Mouse (Mus musculus) CH12.LX (cell line): ENCODE results near the gene Gm20388. TPM values are rescaled to one million over a fixed set of nuclear protein-coding genes. Genes with fewer than 3 reads are reported as not detected.

Experiments
- DNase-seq: peaks from one replicate; pipeline ENCODE4 v3.0.0-alpha.2; 2013; ENCODE audit errors: extremely low read depth
- H3K27ac ChIP-seq: 2 replicates; pipeline ENCODE4 v1.5.1; 2012; ENCODE audit warnings: low read depth, mild to moderate bottlenecking, control low read depth, moderate library complexity; ENCODE audit not compliant: insufficient read depth
- H3K27me3 ChIP-seq: replicated peaks from 2 replicates; pipeline ENCODE3; 2012; ENCODE audit warnings: inconsistent platforms
- H3K36me3 ChIP-seq, 2 experiments: replicated peaks in 1 of 2; 2 replicates each; pipeline versions ENCODE3 to v1.6.1; 2012; ENCODE audit warnings: inconsistent platforms in 1 of 2, low read length in 1 of 2, mild to moderate bottlenecking in 1 of 2, mixed read lengths in 1 of 2, moderate library complexity in 1 of 2; ENCODE audit not compliant: control insufficient read depth in 1 of 2, insufficient read depth in 1 of 2
- H3K4me1 ChIP-seq, 2 experiments: 2 replicates each; pipeline ENCODE4 v1.6.1; 2012; ENCODE audit warnings: inconsistent platforms in 1 of 2, moderate library complexity in 1 of 2; ENCODE audit not compliant: insufficient read depth in 2 of 2, control insufficient read depth in 1 of 2
- H3K4me2 ChIP-seq: 2 replicates; pipeline ENCODE4 v1.6.1; 2012; ENCODE audit warnings: low read depth, mild to moderate bottlenecking, control low read depth; ENCODE audit not compliant: poor library complexity, insufficient read depth, severe bottlenecking
- H3K4me3 ChIP-seq, 3 experiments: fragments of 150-350 bp in 1 of 3; sonication (generic) in 1 of 3; replicated peaks in 1 of 3; 2 replicates each; pipeline versions ENCODE3 to v1.5.1; 2011 to 2012; ENCODE audit warnings: low read depth in 2 of 3, low read length in 2 of 3, mild to moderate bottlenecking in 2 of 3, moderate library complexity in 2 of 3, control low read depth in 1 of 3, improper control_type of control experiment in 1 of 3, inconsistent platforms in 1 of 3, mixed read lengths in 1 of 3; ENCODE audit not compliant: poor library complexity in 1 of 3
- H3K79me2 ChIP-seq: replicated peaks from 2 replicates; pipeline ENCODE4 v1.6.1; 2012; ENCODE audit warnings: mild to moderate bottlenecking, moderate library complexity; ENCODE audit not compliant: control insufficient read depth, poor library complexity, insufficient read depth, severe bottlenecking; ENCODE audit errors: extremely low read depth
- H3K9ac ChIP-seq: 2 replicates; pipeline ENCODE4 v1.6.1; 2012; ENCODE audit warnings: low read depth, mild to moderate bottlenecking, control low read depth, moderate library complexity; ENCODE audit not compliant: insufficient read depth
- H3K9me3 ChIP-seq: replicated peaks from 2 replicates; pipeline ENCODE3; 2012; ENCODE audit warnings: low read length, inconsistent platforms, mixed read lengths
- BHLHE40 ChIP-seq: IDR thresholded peaks from 2 replicates; pipeline ENCODE4 v1.6.1; 2011; ENCODE audit warnings: mild to moderate bottlenecking, low read depth, low read length, improper control_type of control experiment
- CTCF ChIP-seq, 2 experiments: IDR thresholded peaks in 1 of 2; conservative IDR thresholded peaks in 1 of 2; 2 replicates each; pipeline ENCODE4 v1.5.1; 2011 to 2012; ENCODE audit warnings: low read depth in 2 of 2, low read length in 2 of 2, improper control_type of control experiment in 1 of 2, inconsistent platforms in 1 of 2, mild to moderate bottlenecking in 1 of 2, moderate library complexity in 1 of 2
- E2F4 ChIP-seq: IDR thresholded peaks from 2 replicates; pipeline ENCODE4 v1.6.1; 2011; ENCODE audit warnings: low read depth, low read length, improper control_type of control experiment; ENCODE audit not compliant: insufficient replicate concordance
- ELF1 ChIP-seq: IDR thresholded peaks from 2 replicates; pipeline ENCODE4 v1.6.1; 2014; ENCODE audit warnings: low read depth, mild to moderate bottlenecking, inconsistent platforms, low read length, improper control_type of control experiment
- GABPA ChIP-seq: IDR thresholded peaks from 2 replicates; pipeline ENCODE4 v1.6.1; 2012; ENCODE audit warnings: low read depth, low read length, improper control_type of control experiment, inconsistent platforms; ENCODE audit not compliant: insufficient replicate concordance
- IRF4 ChIP-seq: IDR thresholded peaks from 2 replicates; pipeline ENCODE4 v1.6.1; 2014; ENCODE audit warnings: low read depth, mild to moderate bottlenecking, inconsistent platforms, low read length, improper control_type of control experiment
- JUN ChIP-seq: IDR thresholded peaks from 2 replicates; pipeline ENCODE4 v1.6.1; 2011; ENCODE audit warnings: low read depth, mild to moderate bottlenecking, low read length, improper control_type of control experiment, moderate library complexity; ENCODE audit not compliant: insufficient read depth
- MAFK ChIP-seq: IDR thresholded peaks from 2 replicates; pipeline ENCODE4 v1.6.1; 2011; ENCODE audit warnings: low read length, improper control_type of control experiment; ENCODE audit not compliant: insufficient replicate concordance
- MAX ChIP-seq: IDR thresholded peaks from 2 replicates; pipeline ENCODE4 v1.6.1; 2011; ENCODE audit warnings: low read length, improper control_type of control experiment
- PAX5 ChIP-seq: IDR thresholded peaks from 2 replicates; pipeline ENCODE4 v1.6.1; 2012; ENCODE audit warnings: low read length, inconsistent platforms, mixed read lengths
- POLR2A ChIP-seq: IDR thresholded peaks from 2 replicates; pipeline ENCODE4 v1.6.1; 2011; ENCODE audit warnings: low read depth, mild to moderate bottlenecking, improper control_type of control experiment, low read length
- RAD21 ChIP-seq: IDR thresholded peaks from 2 replicates; pipeline ENCODE4 v1.6.1; 2011; ENCODE audit warnings: low read depth, mild to moderate bottlenecking, low read length, improper control_type of control experiment, moderate library complexity
- RCOR1 ChIP-seq: conservative IDR thresholded peaks from 2 replicates; pipeline ENCODE4 v1.6.1; 2012; ENCODE audit warnings: low read depth, mild to moderate bottlenecking, inconsistent platforms, low read length, improper control_type of control experiment
- SMC3 ChIP-seq: IDR thresholded peaks from 2 replicates; pipeline ENCODE4 v1.6.1; 2011; ENCODE audit warnings: low read depth, low read length, improper control_type of control experiment
- TBP ChIP-seq: conservative IDR thresholded peaks from 2 replicates; pipeline ENCODE4 v1.6.1; 2011; ENCODE audit warnings: low read depth, low read length, improper control_type of control experiment
- TCF12 ChIP-seq: IDR thresholded peaks from 2 replicates; pipeline ENCODE4 v1.6.1; 2014; ENCODE audit warnings: low read depth, mild to moderate bottlenecking, inconsistent platforms, low read length, improper control_type of control experiment
- UBTF ChIP-seq: IDR thresholded peaks from 2 replicates; pipeline ENCODE4 v1.6.1; 2012; ENCODE audit warnings: low read depth, mild to moderate bottlenecking, inconsistent platforms, low read length, improper control_type of control experiment, moderate library complexity
- USF1 ChIP-seq: IDR thresholded peaks from 2 replicates; pipeline ENCODE4 v1.6.1; 2014; ENCODE audit warnings: low read depth, mild to moderate bottlenecking, inconsistent platforms, low read length, improper control_type of control experiment
- USF2 ChIP-seq: conservative IDR thresholded peaks from 2 replicates; pipeline ENCODE4 v1.6.1; 2011; ENCODE audit warnings: low read depth, low read length, improper control_type of control experiment
- ZC3H11A ChIP-seq: IDR thresholded peaks from 2 replicates; pipeline ENCODE4 v1.6.1; 2012; ENCODE audit warnings: low read depth, mild to moderate bottlenecking, inconsistent platforms, low read length, improper control_type of control experiment
- ZKSCAN1 ChIP-seq: IDR thresholded peaks from 2 replicates; pipeline ENCODE4 v1.6.1; 2012; ENCODE audit warnings: low read depth, inconsistent platforms, low read length, improper control_type of control experiment, borderline replicate concordance
- ZMIZ1 ChIP-seq: IDR thresholded peaks from 2 replicates; pipeline ENCODE4 v1.6.1; 2012; ENCODE audit warnings: low read depth, mild to moderate bottlenecking, inconsistent platforms, low read length, improper control_type of control experiment
- ZNF384 ChIP-seq: IDR thresholded peaks from 2 replicates; pipeline ENCODE4 v1.6.1; 2012; ENCODE audit warnings: low read depth, low read length, improper control_type of control experiment, inconsistent platforms
- dilution Hi-C: fragments of 300-500 bp; cut with MboI; formaldehyde crosslinking; loops from 2 replicates; pipeline ENCODE4 v1.14.3; 2020; ENCODE audit warnings: low sequenced_read_pairs; ENCODE audit not compliant: extremely low pct_unique_long_range_greater_than_20kb, extremely low pct_ligation_motif_present
- in situ Hi-C: fragments of 300-500 bp; cut with MboI; formaldehyde crosslinking; loops from 3 replicates; pipeline ENCODE4 v1.14.3; 2019; ENCODE audit warnings: low sequenced_read_pairs, low pct_ligation_motif_present, low pct_unique_long_range_greater_than_20kb, mixed read lengths
- polyA plus RNA-seq: library from polyadenylated mRNA; unstranded; fragments of >175 nt; gene quantifications from 2 replicates; pipeline ENCODE4 v1.2.1, GENCODE M21; 2012; ENCODE audit warnings: low read depth; ENCODE audit not compliant: insufficient read length
- total RNA-seq, 2 experiments: library from RNA; depleted of rRNA; stranded (reverse); fragments of 300-350 nt in 1 of 2; fragments of >200 nt in 1 of 2; gene quantifications; 2 replicates each; pipeline ENCODE4 v1.2.3; 2012 to 2014

The Gm20388 gene
- total and polyA plus RNA-seq, 3 experiments: 14.8 to 26.3 (median 22.2) TPM

GRCm38 (mm10) chr8:124038121-124038520, 4127.5 kb downstream of the Gm20388 start:
- dilution Hi-C loops: no loop called here
- TF ChIP-seq PAX5 (no peak), TBP (no peak), E2F4 (no peak), ZMIZ1 (no peak), POLR2A (no peak), RAD21 (no peak), CTCF (conservative IDR thresholded peaks at IDR 0.05 in 1 of 2, IDR thresholded peaks at IDR 0.05 in 1 of 2; ENCODE audit: low read depth in 2 of 2, low read length in 2 of 2) (no peak), UBTF (no peak), RCOR1 (no peak), GABPA (no peak), TCF12 (no peak)
- in situ Hi-C loops: no loop called here

DNA sequence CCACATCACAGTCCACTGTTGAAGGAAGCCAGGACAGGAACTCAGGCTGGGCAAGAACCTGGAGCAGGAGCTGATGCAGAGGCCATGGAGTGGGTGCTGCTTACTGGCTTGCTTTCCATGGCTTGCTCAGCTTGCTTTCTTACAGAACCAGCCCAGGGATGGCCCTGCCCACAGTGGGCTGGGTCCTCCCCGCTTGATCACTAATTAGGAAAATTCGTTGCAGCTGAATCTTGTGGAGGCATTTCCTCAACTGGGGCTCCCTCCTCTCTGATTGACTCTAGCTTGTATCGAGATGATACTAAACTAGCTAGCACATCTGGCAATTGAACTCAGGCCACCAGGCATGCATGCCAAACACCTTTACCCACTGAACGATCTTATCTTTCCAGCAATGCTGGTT, 4128.7 kb downstream of the Gm20388 start:
- Histone ChIP-seq H3K79me2 (no peaks in the 10 kb centered on the region; the same call in 1 of the 2 replicates), H3K27ac (no peak overlapping the region), H3K27me3 (no peaks in the 10 kb centered on the region), H3K9ac (no peak overlapping the region), H3K4me1 (no peaks in the 10 kb centered on the region), H3K9me3 (no peaks in the 10 kb centered on the region), H3K36me3 (peaks cover 74 to 93% of the 10 kb centered on the region in 2 experiments), H3K4me2 (no peak overlapping the region), H3K4me3 (no peak overlapping the region)
- in situ Hi-C loops: no loop called here
- dilution Hi-C loops: no loop called here
- DNase-seq: no peak
- no peak for TF ChIP-seq TBP
- TF ChIP-seq E2F4: no peak
- no peak for TF ChIP-seq CTCF (conservative IDR thresholded peaks at IDR 0.05 in 1 of 2, IDR thresholded peaks at IDR 0.05 in 1 of 2; ENCODE audit: low read depth in 2 of 2, low read length in 2 of 2)
- TF ChIP-seq ELF1: no peak
- TF ChIP-seq MAFK: no peak
- TF ChIP-seq USF1: no peak
- no peak for TF ChIP-seq ZC3H11A
- no peak for TF ChIP-seq IRF4
- no peak for TF ChIP-seq TCF12
- no peak for TF ChIP-seq JUN
- TF ChIP-seq MAX: no peak
- no peak for TF ChIP-seq BHLHE40
- TF ChIP-seq GABPA: no peak
- no peak for TF ChIP-seq SMC3
- TF ChIP-seq ZNF384: no peak
- TF ChIP-seq USF2: no peak
- TF ChIP-seq ZKSCAN1: no peak
- TF ChIP-seq PAX5: no peak

More at GRCm38 (mm10) chr8:124038121-124038520, 4127.5 kb downstream of the Gm20388 start:
- H3K36me3 ChIP-seq: peaks cover 77 to 92% of the 10 kb centered on the region in 2 experiments
- H3K4me1 ChIP-seq: no peaks in the 10 kb centered on the region
- H3K79me2 ChIP-seq: peaks cover 1% of the 10 kb centered on the region; the same call in 1 of the 2 replicates
- H3K9me3 ChIP-seq: no peaks in the 10 kb centered on the region
- no peak overlapping the region for H3K4me3 ChIP-seq
- no peak overlapping the region for H3K4me2 ChIP-seq
- H3K27me3 ChIP-seq: no peaks in the 10 kb centered on the region
- no peak for DNase-seq
- H3K27ac ChIP-seq: no peak overlapping the region
- no peak overlapping the region for H3K9ac ChIP-seq
